Mouse (Mus musculus) leukemia stem cell, adult 10-12 weeks (primary cell): ENCODE measurements around the gene Gm15056. TPM values are rescaled to one million over a fixed set of nuclear protein-coding genes. Genes with fewer than 3 reads are reported as not detected.

Experiments used
- polyA plus RNA-seq: library from polyadenylated mRNA; stranded (reverse); fragments of >175 nt; gene quantifications from 2 replicates; pipeline ENCODE4 v1.2.3, GENCODE M21; 2012; ENCODE audit warnings: low replicate concordance

Gm15056 gene
- not detected in 2 replicates for polyA plus RNA-seq

GRCm38 (mm10) chr8:20902527-20902926 is at the start of gene Gm15056:
Gene Gm15056 (minus strand): TSS chr8:20902627.

GRCm38 (mm10) chr8:20944610-20945009 is 42.2 kb upstream of the Gm15056 start, which contains the start of gene AY761185:
Gene AY761185 (minus strand): TSS chr8:20944710.

GRCm38 (mm10) chr8:20921971-20922370 is 19.5 kb upstream of the Gm15056 start, which contains the start of gene Gm6040:
Gene Gm6040 (minus strand): TSS chr8:20922071.

GRCm38 (mm10) chr8:20892369-20892768 is 10.1 kb downstream of the Gm15056 start, which contains the start of gene Defb33:
Gene Defb33 (plus strand): TSS chr8:20892669.

Other genes with a start within 250 kb of the Gm15056 start
- not detected in 2 replicates for gene Defb33, start 10.0 kb downstream of the Gm15056 start, polyA plus RNA-seq
- not detected in 2 replicates for gene Gm6040, start 19.4 kb upstream of the Gm15056 start, polyA plus RNA-seq
- gene AY761185, start 42.1 kb upstream of the Gm15056 start, polyA plus RNA-seq = not detected in 2 replicates
- not detected in 2 replicates for gene Defa21, start 122.9 kb upstream of the Gm15056 start, polyA plus RNA-seq
- gene Defa23, start 152.4 kb upstream of the Gm15056 start, polyA plus RNA-seq = not detected in 2 replicates
- not detected in 2 replicates for gene Defa35, start 162.4 kb upstream of the Gm15056 start, polyA plus RNA-seq
- gene Defa25, start 181.8 kb upstream of the Gm15056 start, polyA plus RNA-seq = not detected in 2 replicates
- not detected in 2 replicates for gene Gm14851, start 193.4 kb upstream of the Gm15056 start, polyA plus RNA-seq
- not detected in 2 replicates for gene Defa30, start 232.0 kb upstream of the Gm15056 start, polyA plus RNA-seq